Mouse (Mus musculus): ENCODE results near the gene Cbx8.

Gene Cbx8

DNA sequence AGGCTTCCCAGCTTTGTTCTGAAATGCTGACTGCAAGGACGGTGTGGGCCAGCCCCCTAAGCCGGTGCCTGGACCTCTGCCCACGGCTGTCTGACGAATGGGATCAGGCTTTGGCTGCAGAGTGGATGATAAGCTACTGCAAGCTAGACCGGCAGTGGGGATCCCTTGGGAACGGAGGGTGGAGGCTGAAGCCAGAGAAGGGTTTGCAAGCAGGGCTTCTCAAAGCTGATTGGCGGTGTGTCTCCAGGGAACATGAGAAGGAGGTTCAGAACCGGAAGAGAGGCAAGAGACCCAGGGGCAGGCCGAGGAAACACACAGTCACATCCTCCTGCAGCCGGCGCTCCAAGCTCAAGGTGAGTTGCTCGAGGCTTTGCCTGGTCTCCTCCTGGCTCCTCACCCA, 14.6 kb downstream of the Cbx8 start:
- DNase-seq = peak; percentile 49

DNA sequence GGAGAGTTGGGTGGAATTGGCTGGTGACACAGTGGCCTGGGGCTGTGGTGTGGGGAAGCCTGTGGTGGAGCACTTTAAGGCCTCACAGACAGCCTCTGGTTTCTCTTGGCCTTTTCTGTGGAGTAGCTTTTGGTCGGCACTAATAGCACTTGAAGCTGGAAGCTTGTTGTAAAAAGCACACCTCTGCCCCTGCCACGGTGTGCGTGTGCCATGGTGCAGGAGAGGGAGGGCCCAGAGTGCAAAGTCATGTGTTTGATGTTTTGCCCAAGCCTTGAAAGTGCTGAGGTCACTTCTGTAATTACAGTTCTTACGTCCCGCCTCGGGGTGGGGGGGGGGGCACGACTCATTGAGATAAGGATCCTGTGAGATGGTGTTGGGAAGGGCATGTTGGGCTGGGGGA, 16.5 kb downstream of the Cbx8 start:
- DNase-seq = no peak

DNA sequence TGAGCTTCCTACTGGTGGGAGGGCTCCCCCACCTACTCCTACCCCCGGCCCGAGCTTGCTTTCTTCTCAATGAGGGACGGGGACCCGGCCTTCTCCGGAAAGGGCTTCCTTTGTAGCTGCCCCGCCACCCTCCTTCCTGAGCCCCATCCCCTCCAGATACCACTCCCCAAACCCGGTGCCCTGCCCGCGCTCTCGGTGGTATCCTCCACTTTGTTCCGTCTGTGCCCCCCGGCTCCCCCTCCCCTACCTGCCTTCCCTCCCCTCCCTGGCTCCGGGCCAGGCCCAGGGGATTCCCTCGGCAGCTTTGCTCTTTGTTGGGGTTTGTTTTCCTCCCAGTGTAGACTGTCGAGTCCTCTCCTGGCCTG, 17.2 kb downstream of the Cbx8 start:
- DNase-seq = peak; percentile 72

DNA sequence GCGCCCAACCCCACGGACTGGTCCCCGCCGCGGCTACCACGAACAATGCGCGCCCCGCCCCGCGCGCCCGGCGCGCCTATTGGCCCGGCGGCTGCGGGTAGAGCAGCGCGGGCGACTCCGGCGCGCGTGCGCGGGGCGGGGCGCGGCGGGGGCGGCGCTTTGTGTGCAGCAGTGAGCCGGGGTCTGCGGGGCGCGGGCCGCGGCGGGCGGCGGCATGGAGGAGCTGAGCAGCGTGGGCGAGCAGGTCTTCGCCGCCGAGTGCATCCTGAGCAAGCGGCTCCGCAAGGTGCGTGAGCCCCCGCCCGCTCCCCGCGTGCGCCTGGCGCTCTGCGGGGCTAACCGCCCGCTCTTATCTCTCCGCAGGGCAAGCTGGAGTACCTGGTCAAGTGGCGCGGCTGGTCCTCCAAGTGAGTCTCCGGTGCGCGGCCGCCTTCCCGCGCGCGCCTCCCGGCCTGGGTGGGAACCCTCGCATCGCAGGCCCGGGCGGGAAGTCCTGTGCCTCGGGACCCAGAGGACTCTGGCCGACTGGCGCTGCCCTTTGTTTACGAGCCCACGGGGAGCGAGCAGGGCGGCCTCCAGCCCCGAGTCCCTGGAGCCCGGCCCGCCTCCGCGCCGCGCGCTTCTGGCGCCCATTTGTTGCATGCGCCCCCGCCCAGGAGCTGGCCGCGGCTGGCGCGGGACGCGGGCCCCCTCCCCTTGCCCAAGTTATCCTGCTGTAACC, 17.7 kb downstream of the Cbx8 start, which contains the start of gene Cbx2:
Gene Cbx2 (plus strand): TSS at position 68 of the 721 bp plus-strand sequence.
- peak; percentile 95 for DNase-seq

DNA sequence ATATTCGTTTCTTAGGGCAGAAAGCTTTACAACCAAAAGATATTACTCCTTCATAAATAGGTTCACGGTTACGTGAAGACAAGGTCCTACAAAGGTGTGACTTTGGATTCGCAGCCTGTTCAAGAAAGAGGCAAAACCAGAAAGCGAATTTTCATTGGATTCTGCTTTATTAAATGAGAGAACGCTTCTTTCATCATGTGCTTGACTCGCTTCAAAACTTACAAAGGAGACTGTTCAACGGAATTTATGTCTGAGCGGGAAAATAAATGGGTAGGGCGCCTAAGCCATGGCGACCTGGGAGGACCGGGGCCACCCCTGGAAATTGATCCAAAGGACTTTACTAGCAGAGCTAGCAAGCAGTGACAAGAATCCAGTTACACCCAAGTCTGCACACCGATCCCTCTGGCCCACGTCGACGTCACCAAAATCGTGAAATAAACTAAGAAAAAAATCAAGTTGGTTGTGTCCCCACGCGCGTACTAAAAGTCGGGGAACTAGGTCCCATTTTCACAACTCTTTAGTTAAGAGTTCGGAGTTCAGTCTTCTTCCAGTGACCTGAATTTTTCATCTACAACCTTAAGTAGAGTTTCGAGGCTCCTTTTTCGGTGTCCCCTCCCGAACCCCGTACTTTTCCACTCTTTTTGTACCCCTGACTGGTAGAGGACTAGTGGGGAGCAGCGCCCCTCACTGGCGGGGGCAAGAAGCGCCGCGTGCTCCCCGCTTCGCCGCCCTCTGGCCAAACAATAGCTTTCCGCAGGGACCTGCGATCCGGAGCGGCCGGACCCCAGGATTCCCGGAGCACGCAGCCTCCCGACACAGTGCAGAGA, 18.5 kb downstream of the Cbx8 start:
- DNase-seq = no peak

DNA sequence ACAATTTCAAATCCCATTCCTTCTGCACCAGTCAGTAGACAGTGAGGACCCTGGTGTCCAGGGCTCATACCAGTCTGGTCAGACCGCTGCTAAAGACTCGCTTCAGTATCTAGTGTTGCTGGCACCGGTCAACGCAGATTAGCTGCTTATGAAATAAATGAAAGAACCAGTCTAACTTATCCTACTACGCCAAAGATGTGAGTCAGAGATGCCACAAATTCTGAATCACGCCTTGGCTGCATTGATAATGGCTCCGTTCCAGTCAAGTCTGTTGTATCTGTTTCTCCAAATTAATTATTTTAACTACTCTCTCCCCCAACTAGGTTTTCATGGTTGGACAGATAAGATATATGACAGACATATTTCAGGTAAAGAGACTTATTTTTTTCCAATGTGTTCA, 19.6 kb downstream of the Cbx8 start:
- DNase-seq = no peak

DNA sequence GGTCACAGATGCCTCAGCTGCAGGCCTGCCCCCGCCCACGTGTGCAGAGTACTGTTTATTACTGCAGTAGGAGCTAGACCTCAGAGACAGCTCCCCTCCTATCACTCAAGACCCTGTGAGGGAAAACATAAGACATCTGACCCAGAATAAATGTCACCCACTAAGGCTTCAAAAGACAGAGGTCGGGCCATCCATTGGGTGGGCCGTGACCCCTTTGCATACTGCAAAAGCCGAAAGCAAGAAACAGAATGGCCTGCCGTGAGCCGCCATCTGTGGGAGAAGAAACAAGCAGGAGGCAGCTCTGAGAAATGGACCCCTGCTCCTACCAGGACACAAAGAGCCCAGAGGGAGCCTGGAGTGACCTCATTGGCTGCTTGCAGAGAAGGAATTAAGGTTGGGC, 23.3 kb downstream of the Cbx8 start:
- DNase-seq = no peak

DNA sequence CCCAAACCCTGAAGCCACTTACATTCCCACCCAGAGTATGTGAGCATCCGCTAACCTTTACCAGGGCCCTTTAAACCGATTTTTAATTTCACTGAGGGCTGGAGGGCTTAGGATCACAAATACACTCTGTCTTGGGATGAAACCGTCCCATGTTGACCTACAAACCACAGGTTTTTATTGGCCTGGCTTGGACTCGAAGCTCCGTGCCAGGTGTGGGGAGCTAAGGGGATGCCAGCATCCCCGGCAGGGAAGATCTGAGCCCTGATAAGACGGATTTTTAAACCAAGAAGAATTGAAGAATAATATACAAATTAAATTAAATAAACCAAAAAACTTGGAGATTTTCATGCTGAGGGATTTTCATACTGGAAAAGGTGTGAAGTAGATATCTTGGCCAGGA, 26.3 kb downstream of the Cbx8 start:
- DNase-seq = no peak

DNA sequence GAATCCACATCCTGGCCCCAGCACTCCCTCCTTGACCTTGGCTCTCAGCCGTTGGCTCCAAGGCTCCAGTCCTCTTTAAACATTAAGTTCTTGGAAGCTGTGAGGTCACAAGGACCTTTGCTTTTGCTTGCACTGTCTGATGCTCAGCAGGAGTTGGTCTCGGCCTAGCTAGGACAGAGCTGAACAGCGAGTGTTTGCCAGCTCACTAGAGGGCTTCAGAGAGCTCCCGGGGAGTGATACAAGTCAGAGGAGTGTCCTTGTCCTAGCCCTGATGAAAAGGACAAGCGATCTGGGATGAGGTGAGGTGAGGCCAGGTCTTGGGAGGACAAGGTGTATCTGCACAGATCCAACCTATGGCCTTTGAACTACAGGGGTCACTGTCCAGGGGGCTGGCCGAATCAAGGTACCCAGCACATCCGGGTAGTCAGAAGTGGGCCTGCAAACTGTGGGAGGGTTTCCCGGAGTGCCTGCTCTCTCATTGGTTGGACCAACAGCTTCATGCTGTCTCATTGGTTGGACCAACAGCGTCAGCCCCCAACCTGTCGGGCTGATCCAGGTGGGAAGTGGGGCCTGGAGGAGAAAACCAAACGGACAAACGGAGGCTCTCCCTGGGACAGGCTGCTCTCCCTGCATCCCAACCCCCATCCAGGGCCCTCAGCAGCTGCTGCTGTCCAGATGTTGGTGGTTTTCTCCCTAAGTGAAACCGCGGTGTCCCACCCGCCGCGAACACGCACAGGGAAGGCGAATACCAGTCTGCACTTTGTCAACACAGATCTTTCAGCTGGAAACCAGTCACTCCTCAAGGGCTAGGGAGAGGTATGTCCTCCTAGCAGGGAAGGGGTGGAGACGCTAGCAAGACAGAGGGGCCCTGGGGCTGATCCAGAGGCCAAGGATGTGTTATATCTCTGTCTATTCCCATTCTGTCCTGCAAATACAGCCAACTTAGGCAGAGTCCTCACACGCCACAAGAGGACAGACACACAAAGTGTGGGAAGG, 33.0 kb downstream of the Cbx8 start:
- no peak for DNase-seq

DNA sequence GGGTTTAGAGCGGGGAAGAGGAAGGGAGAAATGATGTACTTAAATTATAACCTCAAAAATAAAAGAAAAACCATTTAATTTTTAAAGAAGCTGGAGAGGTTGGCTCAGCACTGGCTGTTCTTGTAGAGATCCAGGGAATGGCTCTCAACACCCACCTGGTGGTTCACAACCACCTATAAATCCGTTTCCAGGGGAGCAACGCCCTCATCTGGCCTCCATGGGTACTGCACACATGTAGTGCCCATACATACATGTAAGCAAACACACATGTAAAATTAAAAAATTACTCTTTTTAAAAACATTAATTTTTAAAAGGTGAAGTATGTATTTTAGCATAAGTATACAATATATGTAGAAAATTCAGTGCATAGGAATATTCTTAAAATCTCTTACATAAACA, 34.3 kb downstream of the Cbx8 start:
- no peak for DNase-seq

DNA sequence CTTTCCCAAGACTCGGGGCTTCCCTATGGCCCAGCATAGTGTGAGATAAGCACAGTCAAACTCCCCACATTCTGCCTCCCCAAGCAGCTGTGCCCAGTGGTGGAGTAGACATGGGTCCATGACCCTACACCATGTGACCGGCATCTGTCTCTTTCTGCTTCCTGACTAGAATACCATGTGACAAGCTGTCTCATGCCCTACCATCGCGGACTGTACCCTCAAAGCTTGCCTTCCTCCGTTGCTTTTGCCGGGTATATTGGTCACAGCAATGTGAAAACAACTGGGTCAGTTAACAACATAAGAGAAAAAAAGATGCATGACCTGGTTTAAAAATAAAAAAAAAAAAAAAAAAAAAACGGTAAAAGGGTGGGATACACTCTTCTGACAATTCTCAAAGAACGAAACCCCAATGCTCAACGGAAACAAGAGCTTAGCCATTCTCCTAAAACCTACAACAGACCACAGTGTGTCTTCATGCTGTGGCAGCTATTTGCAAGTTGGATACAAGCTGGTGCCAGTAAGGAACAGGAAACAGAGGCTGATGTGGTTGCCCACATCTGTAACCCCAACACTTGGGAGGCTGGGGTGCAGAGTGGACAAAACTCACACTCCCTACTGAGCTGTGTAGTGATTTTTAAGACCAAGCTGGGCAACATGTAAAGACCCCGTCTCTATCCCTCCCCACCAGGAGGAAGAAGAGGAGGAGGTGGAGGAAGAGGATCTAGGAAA, 35.1 kb downstream of the Cbx8 start:
- no peak for DNase-seq

DNA sequence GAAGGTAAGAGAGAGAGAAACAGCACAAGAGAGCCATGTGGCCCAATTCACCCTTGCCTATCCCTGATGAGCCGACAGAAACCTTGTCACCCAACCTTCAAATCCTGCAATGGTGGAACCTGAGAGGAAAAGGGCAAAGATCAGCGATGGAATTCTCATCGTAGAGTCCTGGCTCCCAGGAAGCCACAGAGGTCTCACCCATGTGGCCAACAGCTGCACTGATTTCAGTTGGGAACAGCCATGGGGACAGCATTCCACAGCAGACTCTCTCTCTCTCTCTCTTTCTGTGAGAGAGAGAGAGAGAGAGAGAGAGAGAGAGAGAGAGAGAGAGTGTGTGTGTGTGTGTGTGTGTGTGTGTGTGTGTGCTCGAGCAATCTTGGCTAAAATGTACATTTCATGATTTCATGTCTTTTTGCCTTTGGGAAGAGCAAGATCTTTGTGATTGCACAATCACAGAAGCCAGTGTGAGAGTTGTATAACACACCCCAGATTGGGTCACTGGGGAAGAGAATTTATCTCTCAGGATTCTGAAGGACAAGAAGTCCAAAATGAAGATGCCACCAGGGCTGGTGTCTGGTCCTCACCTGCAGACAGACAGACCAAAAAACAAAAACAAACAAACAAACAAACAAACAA, 39.2 kb downstream of the Cbx8 start:
- no peak for DNase-seq

DNA sequence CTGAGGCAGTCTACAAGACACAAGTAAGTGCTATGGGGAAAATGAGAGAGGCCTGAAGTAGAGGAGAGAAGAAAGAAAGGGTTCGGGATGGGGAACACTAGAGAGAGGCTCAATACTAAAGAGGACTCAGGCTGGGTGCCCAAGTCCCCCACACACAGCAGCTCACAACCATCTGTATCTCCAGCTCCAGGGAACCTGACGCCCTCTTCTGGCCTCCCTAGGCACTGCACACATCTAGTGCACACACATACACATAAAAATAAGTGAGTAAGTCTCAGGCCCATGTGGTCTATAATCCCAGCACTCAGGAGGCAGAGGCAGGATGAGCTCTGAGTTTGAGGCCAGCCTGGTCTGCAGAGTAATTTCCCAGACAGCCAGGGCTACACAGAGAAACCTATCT, 39.9 kb downstream of the Cbx8 start:
- no peak for DNase-seq

DNA sequence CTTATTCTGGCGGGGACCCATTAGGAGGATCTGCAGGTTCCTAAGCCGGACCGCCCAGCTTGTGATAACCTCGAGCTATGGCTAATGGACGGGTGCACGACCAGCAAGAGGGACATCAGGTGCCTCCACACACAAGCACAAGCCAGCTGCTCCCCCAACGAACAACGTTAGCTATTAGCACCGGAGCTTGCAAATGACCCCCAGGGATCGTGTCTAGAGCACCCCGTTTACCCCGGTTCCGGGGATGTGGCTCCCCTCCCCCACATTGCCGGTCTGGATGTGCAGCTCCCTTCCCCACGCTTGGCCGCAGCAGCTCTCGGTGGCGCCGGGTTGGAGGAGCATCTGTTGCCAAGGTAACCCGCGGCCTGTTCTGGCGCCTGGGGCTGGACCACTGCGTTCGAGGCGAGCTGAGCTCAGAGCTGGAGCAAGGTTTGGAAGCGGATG, 41.4 kb downstream of the Cbx8 start:
- DNase-seq = peak; percentile 85

DNA sequence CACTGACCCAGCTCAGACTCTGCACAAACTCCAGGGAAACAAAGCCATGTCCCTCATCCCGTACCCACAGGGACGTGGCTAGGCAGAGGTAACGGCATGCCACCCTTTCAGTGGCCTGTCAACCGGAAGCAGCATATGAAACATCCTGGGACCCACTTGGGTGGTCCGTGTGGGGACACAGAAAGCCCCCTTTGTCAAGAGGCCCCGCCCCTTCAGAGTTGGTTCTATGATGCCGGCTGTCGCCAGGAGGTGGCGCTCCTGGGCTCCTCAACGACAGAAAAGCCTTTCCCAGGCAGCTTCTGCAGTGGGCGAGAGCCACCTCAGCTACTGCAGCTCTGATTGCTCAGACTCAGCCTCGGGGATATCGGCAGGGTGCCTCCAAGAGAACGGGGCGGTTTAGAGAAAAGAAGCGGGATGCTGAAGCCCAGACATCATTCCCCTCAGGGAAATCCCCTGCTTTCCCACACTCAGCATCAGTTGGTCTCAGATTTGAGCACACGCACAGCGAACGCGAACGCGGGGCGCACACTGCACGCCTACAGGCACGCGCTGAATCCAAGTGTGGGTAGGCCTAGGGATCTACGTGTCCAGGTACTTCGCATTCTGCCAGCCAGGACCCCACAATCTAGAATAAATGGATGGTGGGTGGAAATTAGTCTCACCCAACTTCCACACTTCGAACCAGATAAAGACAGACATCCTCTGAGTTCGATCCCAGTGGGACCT, 42.1 kb downstream of the Cbx8 start:
- DNase-seq = peak; percentile 97

DNA sequence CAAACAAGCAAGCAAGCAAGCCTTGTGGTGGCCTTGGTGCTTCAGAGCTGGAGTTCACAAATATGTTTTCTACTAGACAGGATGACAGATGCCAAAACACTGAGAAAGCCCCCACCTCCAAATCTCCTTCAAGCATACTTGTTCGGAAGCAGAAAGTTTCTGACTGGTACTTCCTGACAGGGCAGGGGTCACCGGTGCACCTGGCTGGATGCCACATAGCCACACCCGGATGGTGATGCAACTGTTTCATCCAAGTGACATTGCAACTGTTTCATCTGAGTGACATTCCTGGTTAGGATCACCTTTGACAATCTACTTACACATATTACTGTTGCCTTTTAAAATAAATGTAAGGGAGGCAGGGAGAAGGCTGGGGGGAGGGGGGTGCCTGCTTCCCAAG, 43.6 kb downstream of the Cbx8 start:
- DNase-seq = no peak

DNA sequence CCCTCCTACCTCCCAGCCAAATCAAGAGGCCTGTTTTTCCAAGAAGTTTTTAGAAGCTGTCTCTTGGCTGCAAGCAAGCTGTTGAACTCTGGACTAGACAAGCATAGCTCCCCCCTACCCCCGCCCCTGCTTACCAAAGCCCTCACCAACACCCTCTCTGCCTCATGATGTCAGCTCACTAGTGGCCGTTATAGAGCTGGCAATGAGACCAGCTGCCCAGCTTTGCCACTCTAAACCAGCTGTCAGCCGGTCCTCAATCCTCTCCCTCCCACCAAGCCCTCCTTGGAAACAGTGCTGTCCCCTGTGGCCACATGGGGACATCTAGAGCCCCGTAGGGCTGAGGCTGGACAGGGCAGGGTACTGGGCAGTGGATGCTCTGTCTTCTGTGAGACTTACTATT, 45.3 kb downstream of the Cbx8 start:
- peak; percentile 94 for DNase-seq

DNA sequence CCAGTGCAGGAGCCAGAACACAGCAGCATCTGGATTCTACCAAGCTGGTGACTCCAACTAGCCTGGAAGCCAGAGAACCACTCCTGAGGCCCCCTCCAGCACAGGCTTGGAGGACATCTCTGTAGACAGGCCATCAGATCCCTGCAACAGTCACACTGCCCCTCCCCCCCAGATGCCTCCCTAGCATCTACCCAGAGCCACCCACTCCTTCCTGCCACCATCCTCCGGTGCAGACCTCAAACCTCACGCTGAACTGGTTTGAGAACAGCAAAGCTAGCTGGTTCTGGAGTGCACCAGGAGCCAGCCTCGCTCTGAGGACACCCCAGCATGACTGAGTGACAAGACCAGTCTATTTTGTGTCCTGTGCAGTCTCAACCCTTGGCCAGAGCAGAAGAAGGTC, 48.0 kb downstream of the Cbx8 start:
- no peak for DNase-seq

DNA sequence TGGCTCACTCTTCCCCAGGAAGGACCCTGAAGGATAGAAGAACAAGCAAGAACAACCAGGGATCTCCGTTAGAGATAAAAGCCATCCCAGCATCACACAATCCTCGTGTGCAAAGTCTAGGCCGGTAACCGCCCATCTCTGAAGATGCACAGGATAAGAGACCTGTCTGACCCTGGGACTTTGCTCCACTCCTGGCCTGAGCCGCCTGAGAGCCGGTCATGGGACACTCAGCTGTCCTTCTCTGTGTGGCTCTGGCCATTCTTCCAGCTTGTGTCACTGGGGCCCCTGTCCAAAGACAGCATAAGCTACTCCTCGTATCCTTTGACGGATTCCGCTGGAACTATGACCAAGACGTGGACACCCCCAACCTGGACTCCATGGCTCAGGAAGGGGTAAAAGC, 52.8 kb downstream of the Cbx8 start, which contains the start of gene Enpp7:
Gene Enpp7 (plus strand): TSS at position 190 of the 400 bp plus-strand sequence.
- DNase-seq = no peak
